Mouse (Mus musculus) hindbrain, embryonic 10.5 days (tissue): ENCODE measurements around the gene Scn5a. TPM values are rescaled to one million over a fixed set of nuclear protein-coding genes. Genes with fewer than 3 reads are reported as not detected.

ENCODE experiments used
- DNase-seq: peaks from one replicate; pipeline ENCODE4 v3.0.0-alpha.2; 2017; ENCODE audit warnings: low spot score
- H3K27ac ChIP-seq: fragments of 300-500 bp; sonication (generic); 2 replicates; pipeline ENCODE4 v1.5.1; 2016; ENCODE audit warnings: mild to moderate bottlenecking, moderate library complexity
- H3K27me3 ChIP-seq: fragments of 300-500 bp; sonication (generic); 2 replicates; pipeline ENCODE4 v1.6.1; 2016; ENCODE audit warnings: mild to moderate bottlenecking; ENCODE audit not compliant: poor library complexity, insufficient read depth, severe bottlenecking
- H3K36me3 ChIP-seq: fragments of 300-500 bp; sonication (generic); 2 replicates; pipeline ENCODE4 v1.6.1; 2016; ENCODE audit warnings: mild to moderate bottlenecking, moderate library complexity
- H3K4me1 ChIP-seq: fragments of 300-500 bp; sonication (generic); replicated peaks from 2 replicates; pipeline ENCODE4 v1.6.1; 2016; ENCODE audit warnings: mild to moderate bottlenecking
- H3K4me3 ChIP-seq: fragments of 300-500 bp; sonication (generic); 2 replicates; pipeline ENCODE4 v1.5.1; 2016; ENCODE audit warnings: mild to moderate bottlenecking, moderate library complexity
- H3K9me3 ChIP-seq: fragments of 300-500 bp; sonication (generic); 2 replicates; pipeline ENCODE4 v1.6.1; 2016; ENCODE audit warnings: mild to moderate bottlenecking, moderate library complexity
- WGBS: fragments of 180-500 bp; shearing (Covaris S2); methylation state at CpG from one replicate; pipeline ENCODE4 v1.1.7; 2016; 5-methylcytosine and 5-hydroxymethylcytosine counted together
- polyA plus RNA-seq: library from polyadenylated mRNA; unstranded; fragments of >200 nt; fragmentation: Nextera tagmentation; extraction: Ambion mirVana; gene quantifications from 2 replicates; pipeline ENCODE4 v1.2.1, GENCODE M21; 2016

The Scn5a gene
- polyA plus RNA-seq, 1 experiment from 2014 or later = 0.55 TPM

DNA sequence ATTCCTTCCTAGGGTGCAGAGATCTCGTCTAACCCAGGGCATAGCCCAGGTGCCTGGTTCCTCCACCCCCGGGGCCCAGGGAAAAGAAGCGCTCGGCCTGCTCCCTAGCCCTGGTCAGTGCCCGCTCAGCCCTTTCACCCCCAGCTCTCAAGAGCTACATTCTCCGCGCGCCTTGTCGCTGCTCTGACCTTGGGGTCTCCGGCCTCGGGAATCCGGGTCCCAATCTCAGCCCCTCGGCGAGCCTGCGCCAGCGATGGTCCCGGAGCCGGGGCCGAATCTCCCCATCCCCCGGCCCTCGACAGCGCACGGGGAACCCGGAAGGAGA, 543 bp downstream of the Scn5a start:
- Histone ChIP-seq H3K4me1 (peaks cover 23% of the 10 kb centered on the region), H3K27ac (peak overlapping the region; percentile 77), H3K36me3 (no peaks in the 10 kb centered on the region), H3K9me3 (no peaks in the 10 kb centered on the region), H3K4me3 (peak overlapping the region; percentile 68), H3K27me3 (peaks cover 98% of the 10 kb centered on the region)
- WGBS = under 1% methylated on average over 24 of the region's 24 CpGs
- DNase-seq = no peak

DNA sequence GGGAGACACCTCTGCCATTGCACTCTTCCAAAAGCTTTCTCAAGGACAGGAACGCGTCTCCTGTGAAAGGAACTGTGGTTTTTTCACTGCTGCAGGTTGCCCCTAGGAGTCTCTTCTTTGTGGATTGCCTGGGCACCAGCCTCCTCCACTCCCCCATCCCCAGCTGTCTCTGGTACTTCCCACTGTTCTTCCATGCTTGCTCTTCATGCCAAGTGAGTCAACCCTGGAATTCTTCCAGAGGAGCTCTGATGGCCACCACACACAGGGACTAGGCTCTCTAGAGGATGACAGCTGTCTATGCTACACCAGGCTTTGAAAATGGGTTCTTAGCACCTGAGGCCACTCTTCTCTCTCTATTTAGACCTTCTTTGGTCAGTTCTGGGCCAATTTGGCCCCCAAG, 1.8 kb downstream of the Scn5a start:
- Histone ChIP-seq H3K4me1 (peaks cover 32% of the 10 kb centered on the region), H3K27me3 (peaks cover 100% of the 10 kb centered on the region), H3K36me3 (no peaks in the 10 kb centered on the region), H3K27ac (no peak overlapping the region), H3K9me3 (no peaks in the 10 kb centered on the region), H3K4me3 (no peak overlapping the region)
- WGBS = 73% methylated on average over 2 of the region's 2 CpGs
- DNase-seq = no peak

DNA sequence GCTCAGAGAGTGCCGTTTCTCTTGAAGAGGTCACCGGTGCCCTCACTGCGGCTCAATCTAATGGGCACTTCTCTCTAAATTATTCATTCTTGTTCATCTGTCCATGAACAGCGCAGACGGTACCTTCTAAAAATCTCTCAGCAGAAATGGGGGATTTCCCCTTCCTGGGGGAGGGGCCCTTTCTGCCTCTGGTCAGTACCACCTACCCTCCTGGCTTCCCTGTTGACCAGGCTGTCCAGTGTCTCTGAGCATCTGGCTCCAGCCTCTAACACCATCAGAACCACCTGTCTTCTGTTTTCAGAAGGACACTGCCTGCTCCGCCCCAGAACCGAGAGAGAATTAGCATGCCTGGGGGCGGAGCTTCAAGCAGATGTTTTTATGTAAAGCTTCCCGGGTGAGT, 3.1 kb downstream of the Scn5a start:
- Histone ChIP-seq H3K9me3 (no peaks in the 10 kb centered on the region), H3K27ac (no peak overlapping the region), H3K4me1 (peaks cover 44% of the 10 kb centered on the region), H3K27me3 (peaks cover 100% of the 10 kb centered on the region), H3K4me3 (no peak overlapping the region), H3K36me3 (no peaks in the 10 kb centered on the region)
- 53% methylated on average over 9 of the region's 9 CpGs for WGBS
- DNase-seq = no peak

DNA sequence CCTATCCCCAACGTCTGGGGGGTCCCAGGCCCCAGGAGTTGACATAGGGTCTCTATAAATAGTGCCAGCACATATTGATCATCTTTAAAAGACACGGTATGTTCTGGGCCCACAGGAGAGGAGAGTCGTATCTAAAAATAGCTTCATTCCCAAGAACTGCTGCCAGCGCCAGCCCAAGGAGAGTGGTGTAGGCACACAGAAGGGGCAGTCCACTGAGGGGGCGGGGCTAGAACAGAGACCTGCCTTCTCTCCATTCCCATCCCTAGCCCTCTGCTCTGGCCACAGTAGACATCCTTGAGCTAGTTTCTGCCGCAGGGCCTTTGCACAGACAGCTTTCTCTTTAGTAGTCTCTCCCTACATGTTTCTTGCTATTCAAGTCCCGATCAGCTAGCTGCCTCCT, 4.5 kb downstream of the Scn5a start:
- no peak overlapping the region for H3K27ac ChIP-seq
- H3K4me3 ChIP-seq = no peak overlapping the region
- no peaks in the 10 kb centered on the region for H3K9me3 ChIP-seq
- H3K27me3 ChIP-seq = peaks cover 100% of the 10 kb centered on the region
- DNase-seq = no peak
- H3K36me3 ChIP-seq = no peaks in the 10 kb centered on the region
- H3K4me1 ChIP-seq = peaks cover 51% of the 10 kb centered on the region
- WGBS = 76% methylated on average over 7 of the region's 7 CpGs

DNA sequence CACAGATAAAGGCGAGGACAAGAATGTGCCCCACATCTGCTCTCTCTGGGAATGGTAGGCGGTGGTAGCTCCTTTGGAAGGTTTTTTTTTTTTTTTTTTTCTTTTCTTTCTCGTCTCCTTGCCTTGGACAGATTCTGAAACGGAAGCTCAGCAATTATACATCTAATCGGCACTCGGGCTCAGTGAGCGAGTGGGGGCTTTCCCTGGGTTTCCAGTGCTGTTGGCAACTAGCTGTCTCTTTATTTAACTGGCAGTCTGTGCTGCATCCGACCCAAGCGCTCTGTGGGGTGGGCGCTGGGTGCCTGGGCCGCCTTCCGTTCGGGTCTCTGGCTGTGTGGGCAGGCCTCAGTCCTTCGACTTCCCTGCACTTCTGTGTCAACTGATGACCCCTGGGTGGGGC, 5.8 kb downstream of the Scn5a start:
- Histone ChIP-seq H3K27ac (no peak overlapping the region), H3K4me3 (no peak overlapping the region), H3K36me3 (no peaks in the 10 kb centered on the region), H3K9me3 (no peaks in the 10 kb centered on the region), H3K4me1 (peaks cover 38% of the 10 kb centered on the region), H3K27me3 (peaks cover 100% of the 10 kb centered on the region)
- 47% methylated on average over 14 of the region's 14 CpGs for WGBS
- DNase-seq = no peak

DNA sequence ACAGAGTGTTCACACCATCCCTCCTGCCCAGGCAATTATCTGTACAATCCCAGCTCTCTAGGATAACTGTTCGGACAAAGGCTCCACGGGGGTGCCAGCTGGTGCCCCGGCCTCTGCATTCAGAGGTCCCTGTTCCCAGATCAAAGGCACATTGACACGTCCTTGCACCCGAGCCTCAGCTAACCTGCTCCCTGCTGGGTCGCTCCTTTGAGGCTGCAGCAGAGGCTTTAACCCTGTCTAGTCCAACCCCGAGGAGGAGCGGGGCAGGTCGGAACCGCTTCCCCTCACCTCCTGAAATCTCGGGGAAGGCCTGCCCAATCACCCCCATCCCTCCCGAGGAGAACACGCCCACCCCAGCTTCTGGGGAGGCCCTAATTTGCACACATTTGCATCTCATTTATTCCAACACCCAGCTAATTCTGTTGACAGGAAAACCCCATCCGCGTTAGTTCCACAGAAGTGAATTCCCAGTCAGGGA, 7.4 kb downstream of the Scn5a start:
- Histone ChIP-seq H3K36me3 (no peaks in the 10 kb centered on the region), H3K27ac (no peak overlapping the region), H3K4me1 (peaks cover 42% of the 10 kb centered on the region), H3K4me3 (peak overlapping the region; percentile 30), H3K9me3 (no peaks in the 10 kb centered on the region), H3K27me3 (peaks cover 100% of the 10 kb centered on the region)
- peak; percentile 54 for DNase-seq
- 1% methylated on average over 15 of the region's 15 CpGs for WGBS

DNA sequence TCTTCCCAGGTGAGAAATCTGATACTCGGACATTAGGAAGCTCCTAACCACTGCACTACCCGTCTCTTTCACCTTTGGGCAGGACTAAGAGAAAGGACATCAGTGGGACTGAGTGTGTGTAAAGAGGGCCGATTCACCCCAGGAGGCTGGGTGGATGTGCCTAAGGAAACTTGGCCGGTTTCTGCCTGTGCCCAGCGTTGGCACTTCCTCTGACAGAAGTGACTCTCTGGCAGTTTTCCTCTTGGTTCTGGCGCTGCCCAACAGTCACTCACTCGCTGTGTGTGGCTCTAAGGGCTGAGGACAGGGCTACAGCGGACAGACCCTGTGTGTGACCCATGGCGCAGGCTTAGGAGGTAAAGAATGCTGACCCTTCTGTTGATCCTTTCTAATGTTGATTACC, 8.2 kb downstream of the Scn5a start:
- no peak overlapping the region for H3K27ac ChIP-seq
- H3K27me3 ChIP-seq = peaks cover 100% of the 10 kb centered on the region
- H3K9me3 ChIP-seq = no peaks in the 10 kb centered on the region
- no peak overlapping the region for H3K4me3 ChIP-seq
- H3K4me1 ChIP-seq = peaks cover 44% of the 10 kb centered on the region
- DNase-seq = no peak
- 13% methylated on average over 9 of the region's 9 CpGs for WGBS
- no peaks in the 10 kb centered on the region for H3K36me3 ChIP-seq

DNA sequence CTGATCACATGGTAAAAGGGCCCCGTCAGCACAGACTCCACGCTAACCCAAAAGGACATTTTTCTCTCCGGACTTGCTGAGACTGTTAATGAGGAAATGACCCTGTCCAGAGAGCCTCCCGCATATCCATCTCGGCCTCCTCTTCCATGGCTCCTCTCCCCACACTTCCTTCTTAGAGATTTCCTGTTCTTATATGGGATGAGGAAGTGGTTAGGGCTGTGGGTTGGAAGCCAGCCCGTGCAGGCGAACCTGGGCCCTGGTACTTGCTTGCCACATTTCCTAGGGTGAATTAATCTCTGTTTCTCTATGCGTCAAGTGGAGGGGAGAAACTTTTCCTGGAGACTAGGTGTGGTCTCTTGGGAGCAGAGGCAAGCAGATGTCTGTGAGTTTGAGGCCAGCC, 10.1 kb downstream of the Scn5a start:
- no peaks in the 10 kb centered on the region for H3K9me3 ChIP-seq
- DNase-seq = no peak
- WGBS = 84% methylated on average over 8 of the region's 8 CpGs
- H3K27ac ChIP-seq = no peak overlapping the region
- peaks cover 44% of the 10 kb centered on the region for H3K4me1 ChIP-seq
- H3K4me3 ChIP-seq = no peak overlapping the region
- H3K36me3 ChIP-seq = no peaks in the 10 kb centered on the region
- H3K27me3 ChIP-seq = peaks cover 100% of the 10 kb centered on the region

DNA sequence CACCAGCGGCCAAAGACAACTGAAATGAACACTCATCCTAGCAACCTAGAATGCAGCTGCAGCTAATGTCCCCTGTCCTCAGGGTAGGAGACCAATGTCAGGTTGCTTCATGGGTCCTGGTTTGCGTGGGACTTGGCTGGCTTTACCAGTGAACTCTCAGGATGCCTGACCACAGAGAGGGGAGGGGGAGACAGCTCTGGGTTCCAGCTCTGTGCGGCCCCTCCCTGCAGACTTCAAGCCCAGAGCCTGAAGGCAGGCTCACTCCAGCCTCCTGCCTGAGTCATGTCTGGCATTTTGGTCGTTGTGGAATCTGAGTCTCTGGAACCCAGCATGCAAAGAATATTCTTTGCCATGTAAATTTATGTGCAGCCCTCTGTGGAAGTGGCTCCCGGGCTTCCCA, 11.0 kb downstream of the Scn5a start:
- Histone ChIP-seq H3K27ac (no peak overlapping the region), H3K27me3 (peaks cover 100% of the 10 kb centered on the region), H3K36me3 (no peaks in the 10 kb centered on the region), H3K4me3 (no peak overlapping the region), H3K9me3 (no peaks in the 10 kb centered on the region), H3K4me1 (peaks cover 47% of the 10 kb centered on the region)
- DNase-seq = no peak
- 79% methylated on average over 5 of the region's 5 CpGs for WGBS

DNA sequence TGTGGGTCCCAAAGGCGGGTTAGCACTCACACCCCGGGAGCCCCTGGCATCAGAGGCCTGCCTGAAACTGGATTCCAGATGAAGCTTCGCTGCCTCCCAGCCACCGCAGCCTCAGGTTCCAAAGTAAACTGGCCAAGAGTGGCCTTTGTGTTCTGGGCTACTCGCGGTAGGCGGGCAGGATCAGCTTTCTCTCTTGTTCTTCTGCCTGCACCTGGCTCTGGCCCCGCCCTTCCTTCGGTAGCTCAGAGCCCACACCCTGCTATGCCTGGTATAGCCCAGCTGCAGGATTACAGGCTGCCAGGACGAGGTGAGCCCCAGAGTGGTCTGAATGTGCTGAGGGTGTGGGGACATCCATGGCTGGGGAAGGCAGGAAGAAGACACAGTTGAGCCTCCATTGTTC, 12.6 kb downstream of the Scn5a start:
- WGBS = 3% methylated on average over 10 of the region's 10 CpGs
- H3K27ac ChIP-seq = no peak overlapping the region; the same call in 1 of the 2 replicates
- no peak overlapping the region for H3K4me3 ChIP-seq
- no peak for DNase-seq
- H3K4me1 ChIP-seq = peaks cover 46% of the 10 kb centered on the region
- no peaks in the 10 kb centered on the region for H3K36me3 ChIP-seq
- H3K27me3 ChIP-seq = peaks cover 100% of the 10 kb centered on the region
- H3K9me3 ChIP-seq = no peaks in the 10 kb centered on the region

DNA sequence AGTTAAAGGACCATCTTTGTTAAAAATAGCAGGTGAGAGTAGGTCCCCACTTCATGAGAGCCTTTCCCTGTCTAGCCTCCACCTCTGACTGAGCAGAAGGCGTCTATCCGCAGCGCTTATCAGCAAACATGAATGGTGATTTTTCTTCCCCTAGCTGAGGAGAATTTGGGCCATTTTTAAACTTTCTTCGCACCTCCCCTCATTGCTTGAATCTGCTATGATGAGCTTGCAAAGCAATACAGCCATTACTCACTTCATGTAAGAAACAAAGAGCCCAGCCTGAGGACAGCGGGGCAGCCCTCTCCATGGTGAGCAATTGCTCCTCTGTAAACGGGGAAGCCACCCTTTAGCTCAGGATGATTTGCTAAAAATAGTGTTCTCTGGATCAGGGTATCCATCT, 14.0 kb downstream of the Scn5a start:
- peaks cover 100% of the 10 kb centered on the region for H3K27me3 ChIP-seq
- no peak overlapping the region for H3K4me3 ChIP-seq
- peaks cover 49% of the 10 kb centered on the region for H3K4me1 ChIP-seq
- 79% methylated on average over 6 of the region's 6 CpGs for WGBS
- DNase-seq = no peak
- no peak overlapping the region for H3K27ac ChIP-seq
- H3K9me3 ChIP-seq = no peaks in the 10 kb centered on the region
- H3K36me3 ChIP-seq = no peaks in the 10 kb centered on the region

DNA sequence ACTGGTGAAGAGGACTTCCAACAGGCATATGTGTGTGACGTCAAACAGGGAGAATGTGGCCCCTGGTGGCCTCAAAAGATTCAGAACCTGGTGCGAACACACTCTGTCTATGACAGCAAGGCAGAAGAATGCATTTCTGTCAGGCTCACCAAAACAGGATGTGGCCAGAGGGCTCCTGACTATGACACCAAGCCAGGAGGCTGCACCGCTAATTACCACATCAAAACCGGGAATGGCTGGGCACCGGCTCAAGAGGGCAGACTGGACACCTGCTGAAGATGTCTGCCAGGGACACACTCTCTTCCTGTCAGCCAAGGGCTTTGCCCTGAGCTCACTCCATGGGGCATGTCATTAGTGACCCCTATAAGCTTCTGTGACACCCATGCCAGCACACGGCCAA, 15.2 kb downstream of the Scn5a start:
- Histone ChIP-seq H3K9me3 (no peaks in the 10 kb centered on the region), H3K4me3 (no peak overlapping the region), H3K27me3 (peaks cover 100% of the 10 kb centered on the region), H3K4me1 (peaks cover 57% of the 10 kb centered on the region), H3K36me3 (no peaks in the 10 kb centered on the region), H3K27ac (no peak overlapping the region)
- no peak for DNase-seq
- WGBS = 77% methylated on average over 6 of the region's 6 CpGs

DNA sequence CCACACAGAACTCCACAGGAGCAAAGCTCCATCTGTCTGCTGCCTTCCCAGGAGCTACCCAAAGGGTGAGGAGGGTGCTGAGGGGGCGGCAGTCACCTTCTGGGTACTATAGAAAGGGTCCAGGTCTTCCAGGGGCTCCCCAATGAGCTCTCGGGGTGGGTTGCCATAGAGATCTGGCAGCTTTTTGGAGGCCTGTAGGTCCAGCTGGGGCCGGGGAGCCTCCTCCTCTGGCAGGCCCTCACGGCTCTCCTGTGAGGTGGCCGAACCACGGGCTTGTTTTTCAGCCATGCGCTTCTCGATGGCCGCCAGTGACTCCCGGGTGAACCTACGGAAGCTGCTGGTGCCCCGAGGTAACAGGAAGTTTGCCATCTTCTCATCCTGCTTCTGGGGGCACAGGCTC, 16.6 kb downstream of the Scn5a start:
- Histone ChIP-seq H3K4me3 (no peak overlapping the region), H3K4me1 (peaks cover 58% of the 10 kb centered on the region), H3K27ac (peak overlapping the region; percentile 43; the same call in 1 of the 2 replicates), H3K9me3 (no peaks in the 10 kb centered on the region), H3K27me3 (peaks cover 98% of the 10 kb centered on the region), H3K36me3 (no peaks in the 10 kb centered on the region)
- 73% methylated on average over 12 of the region's 12 CpGs for WGBS
- DNase-seq = no peak

DNA sequence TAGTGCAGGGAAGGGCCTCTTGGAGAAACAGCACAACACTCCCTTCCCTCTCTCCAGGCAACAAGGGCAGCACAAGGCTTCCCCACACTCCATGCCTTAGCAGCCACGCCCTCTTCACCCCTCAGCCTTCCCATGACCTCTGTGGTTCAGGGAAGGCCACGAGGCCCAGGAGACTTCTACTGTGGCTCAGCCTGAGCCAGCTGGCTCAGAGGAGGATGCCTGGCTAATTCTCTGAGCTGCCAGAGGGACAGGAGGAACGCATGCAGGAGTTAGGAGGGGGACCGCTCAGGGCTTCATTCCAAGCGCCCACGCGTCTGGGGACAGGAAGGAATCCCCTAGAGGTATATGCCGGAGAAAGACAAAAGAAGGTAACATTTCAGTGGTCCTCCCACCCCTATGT, 17.1 kb downstream of the Scn5a start:
- Histone ChIP-seq H3K27me3 (peaks cover 96% of the 10 kb centered on the region), H3K4me3 (no peak overlapping the region), H3K36me3 (no peaks in the 10 kb centered on the region), H3K9me3 (no peaks in the 10 kb centered on the region), H3K27ac (0 out of 2 replicates have a peak overlapping the region, but pooled peaks have one; percentile 0), H3K4me1 (peaks cover 58% of the 10 kb centered on the region)
- 54% methylated on average over 8 of the region's 8 CpGs for WGBS
- peak; percentile 14 for DNase-seq
